Mouse (Mus musculus) fibroblast of lung, adult 2 months (primary cell): ENCODE data around the gene Erbb3.

ENCODE experiments used
- DNase-seq: peaks from one replicate; pipeline ENCODE4 v3.0.0-alpha.2; 2011; ENCODE audit warnings: low read depth

Gene Erbb3

GRCm38 (mm10) chr10:128612433-128613153, 23.1 kb upstream of the Erbb3 start:
- peak; percentile 44 for DNase-seq

- no peak for DNase-seq
Measured at GRCm38 (mm10) chr10:128606483-128606882, 17.0 kb upstream of the Erbb3 start.

DNA sequence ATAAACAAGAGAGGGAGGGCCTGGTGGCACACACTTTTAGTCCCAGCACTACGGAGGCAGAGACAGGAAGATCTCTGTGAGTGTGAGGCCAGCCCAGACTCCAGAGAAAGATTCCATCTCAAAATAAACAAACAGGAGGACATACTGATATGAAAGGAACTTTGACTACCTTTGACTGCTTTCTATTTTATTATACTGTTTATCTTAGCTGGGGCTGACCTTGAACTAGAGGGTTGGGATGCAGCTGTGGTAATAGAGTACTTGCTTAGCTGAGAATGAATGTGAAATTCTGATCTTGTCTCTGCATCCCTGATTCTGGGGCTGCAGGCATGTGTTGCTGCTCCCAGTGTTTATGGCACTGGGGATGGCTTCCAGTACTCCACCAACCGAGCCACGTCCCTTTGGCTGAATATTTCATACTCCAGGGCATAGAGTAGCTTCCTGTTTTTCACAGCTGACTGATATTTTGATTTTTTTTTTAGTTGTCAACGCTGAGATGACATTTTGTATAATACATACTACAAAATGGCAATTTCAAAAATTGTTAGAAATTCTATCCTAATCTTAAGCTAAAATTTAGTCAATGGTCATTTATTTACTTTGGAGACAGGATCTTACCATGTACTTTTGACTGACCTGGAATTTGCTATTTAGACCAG, 13.1 kb upstream of the Erbb3 start:
- DNase-seq: no peak

- no peak for DNase-seq
Measured at GRCm38 (mm10) chr10:128601499-128601898, 12.0 kb upstream of the Erbb3 start.

- no peak for DNase-seq
Measured at GRCm38 (mm10) chr10:128598476-128598875, 9.0 kb upstream of the Erbb3 start.

DNA sequence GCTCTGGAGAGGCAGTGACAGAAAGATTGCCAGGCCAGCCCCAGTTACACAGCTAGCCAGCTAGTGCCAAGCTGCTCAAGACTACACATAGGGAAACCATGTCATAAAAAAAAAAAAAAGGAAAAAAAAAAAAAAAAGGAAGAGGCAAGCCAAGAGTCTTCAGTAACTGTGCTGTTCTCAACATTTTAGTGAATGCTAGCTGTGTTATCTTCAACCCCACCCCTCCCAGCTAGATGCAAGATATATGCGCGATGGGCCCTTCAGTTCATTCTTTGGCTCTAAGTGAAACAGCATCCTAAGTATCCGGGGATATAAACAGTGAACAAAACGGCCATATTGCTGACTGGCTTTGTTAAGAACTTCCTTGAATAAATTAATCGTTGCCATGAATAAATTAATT, 3.3 kb upstream of the Erbb3 start:
- DNase-seq: no peak

GRCm38 (mm10) chr10:128591436-128591835, 2.0 kb upstream of the Erbb3 start:
- no peak for DNase-seq

GRCm38 (mm10) chr10:128590193-128590690, 790 bp upstream of the Erbb3 start:
- DNase-seq: no peak

- no peak for DNase-seq
Measured at GRCm38 (mm10) chr10:128588775-128589463, 533 bp downstream of the Erbb3 start.

DNA sequence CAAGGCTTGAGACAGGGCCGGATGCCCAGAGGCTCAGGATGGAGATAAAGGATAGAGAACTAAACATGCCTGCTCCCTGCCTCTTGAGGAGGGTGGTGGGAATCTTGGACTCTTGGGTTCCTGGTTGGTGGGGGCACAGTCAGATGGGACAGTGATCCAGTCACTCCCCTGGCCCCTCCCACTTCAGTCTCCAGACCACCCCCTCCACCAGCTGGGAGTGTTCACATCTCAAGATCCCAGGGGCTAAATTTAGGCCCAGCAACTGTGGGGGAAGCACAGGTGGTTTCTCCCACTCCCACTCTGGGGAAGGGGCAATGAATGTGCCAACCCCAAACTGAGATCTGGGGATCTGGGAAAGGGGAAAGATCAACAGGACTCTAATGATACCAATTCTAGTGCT, 1.3 kb downstream of the Erbb3 start:
- DNase-seq: no peak

GRCm38 (mm10) chr10:128587697-128588096, 1.8 kb downstream of the Erbb3 start:
- DNase-seq: no peak

DNA sequence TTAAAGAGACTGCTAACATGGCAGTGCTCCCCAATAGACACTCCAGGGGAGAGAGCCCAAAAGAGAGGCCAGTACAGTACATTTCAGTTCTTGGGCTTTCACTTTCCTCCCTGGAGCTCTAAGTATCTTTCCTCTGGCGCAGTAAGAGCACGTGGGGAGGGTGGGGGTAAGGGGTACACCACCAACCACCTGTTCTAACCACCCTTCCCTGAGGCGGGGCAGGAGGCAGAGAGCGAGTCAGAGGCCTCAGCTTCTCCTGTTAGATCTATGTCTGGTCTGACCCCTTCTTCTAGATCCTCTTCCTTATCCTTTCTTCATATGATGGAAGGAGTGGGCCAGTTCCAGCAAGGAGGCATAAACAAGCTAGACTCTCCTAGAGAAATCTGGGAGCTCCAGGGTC, 2.3 kb downstream of the Erbb3 start:
- no peak for DNase-seq

GRCm38 (mm10) chr10:128586546-128586945, 2.9 kb downstream of the Erbb3 start:
- no peak for DNase-seq

- DNase-seq: no peak
Measured at GRCm38 (mm10) chr10:128584386-128584785, 5.1 kb downstream of the Erbb3 start.

- no peak for DNase-seq
Measured at GRCm38 (mm10) chr10:128583644-128584043, 5.8 kb downstream of the Erbb3 start.

GRCm38 (mm10) chr10:128579731-128580130, 9.7 kb downstream of the Erbb3 start:
- DNase-seq: no peak

- DNase-seq: no peak
Measured at GRCm38 (mm10) chr10:128579298-128579697, 10.2 kb downstream of the Erbb3 start.

- no peak for DNase-seq
Measured at GRCm38 (mm10) chr10:128578330-128578729, 11.1 kb downstream of the Erbb3 start.

- DNase-seq: no peak
Measured at GRCm38 (mm10) chr10:128575063-128575462, 14.4 kb downstream of the Erbb3 start.

DNA sequence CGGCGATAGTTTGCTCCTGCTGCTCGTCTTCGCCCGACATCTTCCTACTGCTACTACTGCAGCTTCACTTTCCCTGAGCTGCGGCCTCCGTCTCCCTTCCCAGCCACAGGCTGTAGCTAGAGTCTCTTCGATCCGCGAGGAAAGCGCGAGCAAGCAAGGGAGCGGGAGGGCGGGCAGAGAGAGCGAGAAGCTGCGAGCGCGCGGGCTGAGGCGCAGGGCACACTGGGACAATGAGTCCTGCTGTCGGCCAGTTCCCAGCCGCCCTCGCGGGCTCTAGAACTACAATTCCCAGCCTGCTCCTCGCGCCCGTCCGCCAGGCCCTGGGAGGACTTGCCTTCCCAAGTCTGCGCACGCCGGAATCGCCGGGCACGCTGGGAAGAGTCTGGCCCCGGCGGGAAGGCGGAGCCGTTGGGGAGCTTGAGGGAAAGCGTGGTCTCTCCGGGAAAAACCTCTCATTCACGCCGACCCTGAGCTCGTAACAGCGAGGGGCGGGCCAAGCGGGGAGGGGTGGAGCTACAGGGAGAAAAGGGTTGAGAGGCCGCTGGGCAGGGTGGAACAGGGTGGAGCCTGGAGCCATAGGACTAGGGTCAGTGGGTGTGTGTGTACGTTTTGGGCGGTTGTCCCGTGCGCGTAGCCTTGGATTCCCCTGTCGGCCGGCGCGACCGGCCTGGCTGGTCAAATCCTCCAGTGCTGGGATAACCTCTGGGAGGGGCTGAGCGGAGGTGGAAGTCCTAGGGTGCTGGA, 23.5 kb downstream of the Erbb3 start, which contains the start of gene Pa2g4:
Gene Pa2g4 (minus strand): TSS at position 200 of the 744 bp plus-strand sequence.
- DNase-seq: peak; percentile 98

DNA sequence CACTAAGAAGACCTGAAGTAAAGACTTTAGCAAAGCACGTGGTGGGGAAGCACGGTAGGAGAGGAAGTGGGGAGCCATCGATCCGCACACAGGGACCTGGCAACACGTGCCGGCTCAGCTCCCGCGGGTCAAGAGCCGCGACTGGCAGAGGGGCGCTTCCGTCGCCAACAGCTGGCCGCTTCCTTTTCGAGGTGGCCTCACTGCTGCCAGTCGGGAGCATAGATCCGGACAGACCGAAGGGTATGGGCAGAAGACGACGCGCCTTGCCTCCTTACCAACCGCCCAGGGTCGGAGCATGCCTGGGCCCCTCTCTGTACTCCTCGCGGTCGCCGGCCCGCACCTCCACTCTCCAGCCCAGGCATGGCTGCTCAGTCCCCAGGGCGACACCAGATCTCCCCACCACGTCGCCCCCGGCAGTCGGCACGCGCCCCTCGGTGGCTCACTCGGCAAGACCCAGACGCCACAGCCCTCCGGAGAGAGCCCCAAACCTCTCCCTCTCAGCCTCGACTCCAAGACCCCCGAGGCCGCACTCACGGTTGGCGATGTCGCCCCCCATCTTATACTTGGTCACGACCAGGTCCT, 24.2 kb downstream of the Erbb3 start:
- DNase-seq: no peak

DNA sequence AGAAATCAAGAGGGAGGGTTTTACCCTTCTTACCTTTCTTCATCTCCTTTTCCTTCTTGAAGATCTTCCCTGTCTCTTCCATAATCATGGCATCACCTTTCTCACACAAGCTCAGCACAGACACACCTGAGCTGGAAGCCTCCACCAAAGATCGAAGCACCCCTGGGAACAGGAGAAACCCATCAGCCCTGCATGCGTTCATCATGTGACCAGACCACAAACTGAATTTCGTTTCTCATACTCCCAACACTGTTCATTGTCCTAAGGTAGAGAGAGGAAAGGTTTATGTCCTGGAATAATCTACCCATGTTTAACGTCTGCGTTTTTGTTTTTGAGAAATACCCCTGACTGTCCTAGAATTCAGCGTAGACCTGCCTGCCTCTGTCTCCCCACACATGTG, 25.9 kb downstream of the Erbb3 start:
- no peak for DNase-seq
